Mouse (Mus musculus) fat pad, adult 2 months (tissue): ENCODE results near the gene Odf3l1.
"Not testable (repeated sequence)": the region's sequence is repeated elsewhere in the genome, so short reads cannot be mapped to it uniquely, and the experiment has no call there.

Experiments used
- DNase-seq: peaks from one replicate; pipeline ENCODE4 v3.0.0-alpha.2; 2011; ENCODE audit warnings: low read depth, low spot score; ENCODE audit errors: extremely low read depth

The Odf3l1 gene

DNA sequence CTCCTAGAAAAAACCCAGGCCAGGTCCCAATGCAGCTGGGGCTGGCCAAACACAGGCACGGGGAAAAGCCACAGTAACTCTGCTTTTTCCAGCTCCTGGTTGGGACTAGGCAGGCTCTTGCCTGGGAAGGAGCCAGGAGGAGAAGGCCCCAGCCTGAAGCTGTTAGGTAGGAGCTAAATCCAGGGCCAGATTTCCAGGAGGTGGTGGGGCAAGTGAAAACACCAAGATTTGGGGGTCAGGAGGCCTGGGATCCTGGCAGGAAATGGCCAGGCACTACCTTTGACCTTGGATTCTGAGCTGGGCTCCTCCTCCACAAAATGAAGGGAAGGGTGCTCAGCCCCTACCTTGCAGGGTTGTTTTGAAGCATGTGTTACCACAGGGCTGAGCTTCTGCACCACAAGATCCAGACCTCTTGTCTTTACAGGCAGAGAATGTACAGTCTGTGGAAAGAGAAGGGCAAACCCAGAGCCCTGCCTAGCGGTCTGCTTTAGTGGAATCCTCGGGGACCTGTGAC, at the start of gene Odf3l1:
Gene Odf3l1 (minus strand): TSS at position 464 of the 514 bp plus-strand sequence.
- DNase-seq, result no peak

DNA sequence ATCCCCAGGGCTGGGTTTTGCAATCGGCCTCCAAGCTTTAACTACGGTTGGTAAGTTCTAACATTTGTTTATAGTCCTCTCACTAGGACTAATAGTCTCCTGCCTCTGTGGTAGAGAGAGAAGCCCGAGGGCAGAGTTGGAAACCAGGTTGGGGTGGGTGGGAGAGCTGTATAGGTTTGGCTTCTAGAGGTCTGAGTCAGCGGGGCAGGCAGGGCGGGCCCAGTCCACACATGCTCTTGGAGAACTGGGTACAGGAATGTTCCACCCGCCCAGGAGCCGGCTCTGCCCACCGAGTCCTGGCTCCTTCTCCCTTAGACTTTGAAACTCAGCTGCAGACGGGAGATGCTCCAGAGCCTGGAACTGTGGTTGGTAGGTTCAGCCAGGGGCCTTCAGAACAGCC, 49.5 kb upstream of the Odf3l1 start:
- no peak for DNase-seq

DNA sequence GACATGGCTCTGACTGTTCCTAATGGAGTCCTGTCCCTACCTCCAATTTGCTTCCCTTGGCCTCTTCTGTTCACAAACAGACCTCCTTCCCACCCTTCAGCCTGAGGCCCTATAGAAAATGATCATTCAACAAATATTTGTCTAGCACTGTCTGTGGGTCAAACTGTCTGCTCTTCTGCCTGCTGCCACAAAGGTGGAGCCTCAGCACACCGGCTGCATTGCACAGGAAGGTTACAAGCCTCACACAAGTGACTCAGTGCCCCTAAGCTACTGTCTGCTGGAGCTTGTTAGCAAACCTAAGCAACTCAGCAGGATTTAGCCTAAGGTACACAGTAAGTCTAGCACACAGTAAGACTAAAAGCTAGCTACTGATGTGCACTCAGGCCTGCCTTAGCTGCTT, 46.5 kb upstream of the Odf3l1 start:
- no peak for DNase-seq

DNA sequence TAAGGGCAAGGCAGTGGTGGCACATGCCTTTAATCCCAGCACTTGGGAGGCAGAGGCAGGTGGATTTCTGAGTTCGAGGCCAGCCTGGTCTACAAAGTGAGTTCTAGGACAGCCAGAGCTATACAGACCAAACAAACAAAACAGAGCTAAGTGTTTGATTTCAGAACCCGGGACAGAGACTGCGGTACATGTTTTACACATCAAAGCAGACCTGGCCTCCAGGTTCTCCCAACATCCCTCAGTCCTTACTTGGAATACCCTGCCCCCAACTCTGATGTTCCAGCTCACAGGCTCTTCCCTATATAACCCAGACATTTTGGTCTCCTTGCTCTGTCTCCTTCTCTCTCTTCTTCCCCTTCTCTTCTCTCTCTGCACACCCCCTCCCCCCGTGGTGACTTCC, 45.5 kb upstream of the Odf3l1 start:
- DNase-seq, result not testable (repeated sequence)

DNA sequence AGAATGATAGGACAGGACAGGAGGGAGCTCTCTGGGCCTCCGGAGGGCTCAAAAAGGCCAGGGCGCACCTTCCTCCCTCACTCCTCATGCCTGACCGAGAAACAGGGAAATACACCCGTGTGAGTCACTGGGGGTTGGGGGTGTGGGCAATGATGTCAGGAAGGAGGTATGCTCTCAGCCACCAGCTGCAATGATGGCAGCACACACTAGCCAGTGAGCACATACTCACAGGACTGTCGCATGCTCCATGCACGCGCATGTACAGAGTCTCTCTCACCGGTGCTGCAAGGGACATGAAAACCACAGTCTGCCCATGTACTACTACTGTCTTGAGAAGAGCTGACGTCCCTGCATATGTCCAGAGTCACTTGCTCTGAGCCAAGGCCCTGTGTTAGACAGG, 43.1 kb upstream of the Odf3l1 start:
- DNase-seq, result no peak

DNA sequence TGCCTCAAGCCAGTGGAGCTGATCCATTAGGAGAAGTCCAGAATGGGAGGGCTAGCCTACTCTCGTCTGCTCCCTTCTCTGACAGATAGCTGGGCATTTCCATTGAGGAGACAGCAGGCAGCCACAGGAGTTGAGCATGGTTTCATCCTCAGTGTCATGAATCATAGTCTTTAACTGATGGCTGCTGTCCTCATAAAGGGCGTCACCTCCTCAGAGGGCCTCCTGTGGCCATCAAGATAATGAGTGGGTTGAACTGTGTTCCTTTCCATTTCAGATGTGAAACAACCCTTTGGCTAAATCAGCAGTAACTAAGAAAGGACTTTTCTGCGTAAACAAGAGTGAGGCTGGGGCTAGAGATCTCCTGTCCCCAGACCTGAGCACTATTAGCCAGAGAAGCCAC, 39.2 kb upstream of the Odf3l1 start:
- no peak for DNase-seq

DNA sequence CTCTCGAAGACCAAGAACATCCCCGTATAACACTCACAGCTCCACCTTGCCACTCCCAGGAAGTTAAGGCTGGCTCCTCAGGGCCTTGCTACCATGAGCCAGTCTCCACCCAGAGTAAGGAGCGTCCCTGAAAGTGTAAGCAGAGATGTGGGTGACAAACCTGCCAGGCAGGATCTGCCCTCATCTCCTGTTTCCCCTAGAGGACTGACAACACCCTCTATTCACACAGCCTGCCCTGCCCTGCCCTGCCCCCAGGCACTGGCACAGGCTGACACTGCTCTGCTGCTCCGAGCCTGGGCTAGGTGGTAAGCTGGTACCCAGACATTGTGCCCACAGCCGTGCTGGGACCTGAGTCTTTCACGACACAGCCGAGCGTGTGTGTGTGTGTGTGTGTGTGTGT, 36.7 kb upstream of the Odf3l1 start:
- DNase-seq, result no peak

- no peak for DNase-seq
Observed at GRCm38 (mm10) chr9:56900571-56900970, 36.1 kb upstream of the Odf3l1 start.

DNA sequence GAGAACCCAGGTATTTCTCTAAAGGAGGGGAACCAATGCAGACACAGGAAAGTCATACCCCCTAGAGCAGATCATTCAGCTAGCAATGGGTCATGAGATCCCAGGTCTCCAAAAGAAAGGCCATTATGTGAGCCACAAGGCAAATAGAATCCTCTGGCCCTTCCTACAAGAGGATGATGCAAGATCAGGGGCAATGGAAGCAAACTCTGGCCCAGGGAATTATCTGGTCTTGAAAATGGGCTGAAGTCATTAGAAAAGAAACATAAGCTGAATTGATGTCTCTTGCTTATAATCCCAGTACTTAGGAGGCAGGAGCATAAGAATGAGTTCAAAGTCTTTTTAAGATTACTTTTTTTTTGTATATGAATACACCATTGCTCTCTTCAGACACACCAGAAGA, 35.6 kb upstream of the Odf3l1 start:
- no peak for DNase-seq

DNA sequence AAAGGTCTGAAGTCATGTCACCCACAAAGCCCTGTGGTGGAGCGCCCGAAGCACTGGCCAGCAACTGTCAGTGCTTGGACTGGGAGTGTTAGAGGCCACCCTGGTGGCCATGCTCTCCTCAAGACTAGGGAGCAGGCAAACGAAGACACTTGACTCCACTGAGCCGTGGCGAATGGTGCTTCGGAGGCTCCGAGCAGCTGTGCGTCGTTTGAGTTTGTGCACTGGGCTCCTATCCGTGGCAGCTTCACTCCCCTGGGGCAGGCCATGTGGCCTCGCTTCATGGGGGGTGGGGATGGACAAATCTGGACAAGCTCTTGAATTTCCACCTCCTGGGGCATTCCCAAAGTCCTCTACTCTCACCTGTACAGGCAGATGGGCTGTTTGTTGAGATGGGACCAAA, 34.9 kb upstream of the Odf3l1 start:
- no peak for DNase-seq

- DNase-seq, result no peak
Observed at GRCm38 (mm10) chr9:56896779-56897178, 32.3 kb upstream of the Odf3l1 start.

GRCm38 (mm10) chr9:56894006-56894405, 29.5 kb upstream of the Odf3l1 start:
- DNase-seq, result no peak

- DNase-seq, result no peak
Observed at GRCm38 (mm10) chr9:56893313-56893712, 28.8 kb upstream of the Odf3l1 start.

- DNase-seq, result no peak
Observed at GRCm38 (mm10) chr9:56892111-56892510, 27.6 kb upstream of the Odf3l1 start.

DNA sequence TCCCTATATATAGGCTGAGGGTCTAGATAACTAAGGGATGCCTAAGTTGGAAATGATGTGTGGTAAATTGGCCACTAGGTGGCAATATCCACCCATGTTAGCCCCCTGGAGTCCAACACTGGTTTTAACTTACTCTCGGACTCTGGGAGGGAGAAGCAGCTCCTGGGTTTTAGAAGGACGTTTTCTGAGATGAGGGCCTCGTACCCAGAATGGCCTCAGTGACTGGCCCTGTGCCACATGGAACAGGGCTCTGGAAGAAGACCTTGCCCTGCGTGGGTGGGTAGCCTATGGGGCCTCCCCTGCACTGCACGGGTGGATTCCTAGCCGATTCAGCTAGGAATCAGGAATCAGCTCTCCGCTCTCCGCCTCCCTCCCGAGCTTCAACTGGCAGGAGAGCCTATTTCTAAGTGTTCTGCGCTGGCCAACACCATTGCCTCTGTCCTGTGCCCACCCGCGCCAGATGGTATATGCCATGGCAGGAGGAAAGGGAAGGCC, 27.1 kb upstream of the Odf3l1 start:
- DNase-seq, result no peak

GRCm38 (mm10) chr9:56890522-56891250, 26.2 kb upstream of the Odf3l1 start:
- DNase-seq, result no peak

- DNase-seq, result no peak
Observed at GRCm38 (mm10) chr9:56889817-56890216, 25.3 kb upstream of the Odf3l1 start.

GRCm38 (mm10) chr9:56887581-56887980, 23.1 kb upstream of the Odf3l1 start:
- no peak for DNase-seq

GRCm38 (mm10) chr9:56886601-56887000, 22.1 kb upstream of the Odf3l1 start:
- no peak for DNase-seq

DNA sequence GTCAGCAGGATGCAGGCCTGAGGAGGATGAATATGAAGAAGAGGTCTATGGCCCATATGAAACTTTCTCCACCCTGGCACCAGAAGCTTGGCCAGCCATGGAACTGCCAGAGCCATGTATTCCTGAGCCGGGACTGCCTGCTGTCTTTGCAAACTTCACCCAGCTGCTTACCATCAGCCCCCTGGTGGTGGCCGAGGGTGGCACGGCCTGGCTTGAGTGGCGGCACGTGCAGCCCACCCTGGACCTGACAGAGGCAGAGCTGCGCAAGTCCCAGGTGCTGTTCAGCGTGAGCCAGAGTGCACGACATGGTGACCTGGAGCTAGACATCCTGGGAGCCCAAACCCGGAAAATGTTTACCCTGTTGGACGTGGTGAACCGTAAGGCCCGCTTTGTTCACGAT, 21.6 kb upstream of the Odf3l1 start:
- DNase-seq, result no peak

- DNase-seq, result no peak
Observed at GRCm38 (mm10) chr9:56884328-56884727, 19.8 kb upstream of the Odf3l1 start.

DNA sequence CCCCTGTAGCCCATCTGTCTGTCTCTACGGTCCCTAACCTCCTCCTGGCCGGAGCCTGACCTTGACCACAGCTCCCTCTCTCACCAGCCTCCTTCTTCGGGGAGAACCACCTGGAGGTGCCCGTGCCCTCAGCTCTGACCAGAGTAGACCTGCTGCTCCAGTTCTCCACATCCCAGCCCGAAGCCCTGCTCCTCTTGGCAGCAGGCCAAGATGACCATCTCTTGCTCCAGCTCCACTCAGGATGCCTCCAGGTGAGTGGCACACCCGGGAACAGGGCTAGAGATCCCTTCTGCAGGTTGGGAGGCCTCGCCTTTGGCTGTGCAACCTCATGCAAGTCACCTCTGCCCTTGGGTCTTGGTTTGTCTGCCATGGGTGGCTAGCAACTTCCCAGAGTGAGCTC, 19.0 kb upstream of the Odf3l1 start:
- DNase-seq, result no peak

DNA sequence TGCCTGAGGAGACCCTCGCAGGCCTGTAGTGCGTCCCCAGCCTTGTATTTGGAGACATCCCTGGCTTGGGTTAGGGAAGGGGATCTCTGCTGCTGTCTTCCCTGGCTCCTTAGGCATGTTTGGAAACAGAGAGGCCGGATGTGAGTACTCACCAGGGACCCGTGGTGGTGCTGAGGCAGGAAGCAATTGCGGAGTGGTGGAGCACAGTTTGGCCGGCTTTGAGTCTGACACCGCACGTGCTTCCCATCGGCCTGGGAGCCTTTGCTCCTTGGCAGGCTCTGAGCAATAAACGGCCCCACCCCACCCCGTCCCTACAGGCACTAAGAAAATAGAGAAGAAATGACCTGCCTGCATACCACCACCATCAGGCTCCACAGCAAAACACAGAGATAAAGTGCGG, 18.3 kb upstream of the Odf3l1 start:
- DNase-seq, result no peak
